Mouse (Mus musculus): ENCODE results near the gene Map2k2.
"Not testable (repeated sequence)": the region's sequence is repeated elsewhere in the genome, so short reads cannot be mapped to it uniquely, and the experiment has no call there.

Gene Map2k2

DNA sequence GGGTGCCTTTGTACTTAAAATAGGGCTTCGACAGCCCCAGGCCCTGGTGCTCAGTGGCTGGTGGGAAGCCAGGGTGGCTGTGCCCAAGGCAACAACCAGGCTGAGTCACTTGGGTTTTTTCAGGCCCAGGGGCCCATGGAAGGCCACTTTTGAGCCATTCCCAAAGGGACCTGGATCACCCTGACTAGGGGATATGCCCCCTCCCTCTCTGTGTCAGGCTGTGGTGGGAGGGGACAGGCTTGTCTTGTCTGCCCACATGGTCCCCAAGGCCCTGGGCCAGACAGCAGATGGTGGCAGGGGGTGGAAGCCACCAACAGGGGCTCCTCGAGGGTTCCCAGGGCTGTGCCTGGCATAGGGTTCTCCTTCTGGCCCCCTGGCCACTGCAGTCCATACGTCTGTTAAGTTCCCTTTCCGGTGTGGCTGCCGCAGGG lies 36.9 kb downstream of the Map2k2 start:
- DNase-seq (ENCODE audit: low spot score in 2 of 2), result no peak

DNA sequence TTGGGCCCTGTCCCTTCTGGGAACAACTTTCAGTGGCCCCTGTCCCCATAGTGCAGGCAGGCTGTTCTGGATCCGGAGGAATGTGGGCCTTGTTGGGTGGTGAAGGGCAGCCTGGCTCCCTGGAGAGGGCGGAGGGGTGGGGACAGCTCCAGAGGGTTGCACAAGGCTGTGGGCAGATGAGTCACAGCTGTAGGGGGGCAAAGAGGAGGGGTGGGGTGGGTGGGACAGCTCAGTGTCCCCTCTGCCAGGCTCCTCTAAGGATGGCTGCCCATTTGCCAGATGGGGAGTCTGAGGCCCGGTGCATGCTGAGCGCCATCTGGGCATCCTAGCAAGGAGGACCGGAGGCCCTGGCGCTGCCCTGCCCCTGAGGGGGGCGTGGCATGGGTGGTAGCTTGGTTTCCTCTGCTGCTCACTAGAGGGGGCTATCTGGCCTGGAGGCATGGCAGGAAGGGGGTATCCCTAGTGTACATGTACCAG lies 37.5 kb downstream of the Map2k2 start:
- DNase-seq (ENCODE audit: low spot score in 2 of 2), result no peak

DNA sequence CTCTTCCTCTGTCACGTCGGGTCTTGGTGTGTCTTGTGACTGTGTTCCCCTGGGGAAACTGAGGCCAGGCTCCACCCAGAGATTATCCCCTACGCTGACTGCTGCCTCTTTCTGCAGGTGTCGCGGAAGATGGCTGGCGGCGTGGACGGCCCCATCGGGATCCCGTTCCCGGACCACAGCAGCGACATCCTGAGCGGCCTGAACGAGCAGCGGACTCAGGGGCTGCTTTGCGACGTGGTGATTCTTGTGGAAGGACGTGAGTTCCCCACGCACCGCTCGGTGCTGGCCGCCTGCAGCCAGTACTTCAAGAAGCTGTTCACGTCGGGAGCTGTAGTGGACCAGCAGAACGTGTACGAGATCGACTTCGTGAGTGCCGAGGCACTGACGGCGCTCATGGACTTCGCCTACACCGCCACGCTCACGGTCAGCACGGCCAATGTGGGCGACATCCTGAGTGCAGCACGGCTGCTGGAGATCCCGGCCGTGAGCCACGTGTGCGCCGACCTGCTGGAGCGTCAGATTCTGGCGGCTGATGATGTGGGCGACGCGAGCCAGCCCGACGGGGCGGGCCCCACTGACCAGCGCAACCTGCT lies 38.2 kb downstream of the Map2k2 start:
- DNase-seq (ENCODE audit: low spot score in 2 of 2), result no peak

DNA sequence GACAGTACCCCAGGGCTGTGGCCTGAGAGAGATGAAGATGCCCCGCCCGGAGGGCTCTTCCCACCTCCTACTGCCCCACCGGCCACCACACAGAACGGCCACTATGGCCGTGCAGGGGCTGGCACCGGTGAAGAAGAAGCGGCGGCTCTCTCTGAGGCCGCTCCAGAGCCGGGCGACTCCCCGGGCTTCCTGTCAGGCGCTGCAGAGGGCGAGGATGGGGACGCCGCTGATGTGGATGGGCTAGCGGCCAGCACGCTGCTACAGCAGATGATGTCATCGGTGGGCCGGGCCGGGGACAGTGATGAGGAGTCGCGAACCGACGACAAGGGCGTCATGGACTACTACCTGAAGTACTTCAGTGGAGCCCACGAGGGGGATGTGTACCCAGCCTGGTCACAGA lies 39.0 kb downstream of the Map2k2 start:
- no peak for DNase-seq (ENCODE audit: low spot score in 2 of 2)

DNA sequence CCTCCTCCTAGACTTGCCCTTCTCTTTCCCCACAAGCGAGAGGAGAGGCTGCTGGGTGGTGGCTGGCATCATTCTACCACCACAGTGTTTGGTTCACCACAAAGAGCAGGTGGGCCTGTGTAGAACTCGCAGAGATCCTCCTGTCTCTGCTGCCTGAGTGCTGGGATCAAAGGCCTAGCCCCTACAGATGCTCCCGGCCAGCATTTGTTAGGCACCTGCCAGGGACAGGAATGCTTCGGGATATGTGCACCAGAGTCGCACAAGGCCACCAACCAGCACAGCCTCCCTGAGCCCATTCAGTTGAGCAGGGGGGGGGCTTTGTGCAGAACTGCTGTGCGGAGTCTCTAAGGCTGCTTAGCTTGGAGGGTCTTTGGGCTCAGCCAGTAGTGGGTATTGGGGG lies 39.6 kb downstream of the Map2k2 start:
- DNase-seq (ENCODE audit: low spot score in 2 of 2), result no peak

DNA sequence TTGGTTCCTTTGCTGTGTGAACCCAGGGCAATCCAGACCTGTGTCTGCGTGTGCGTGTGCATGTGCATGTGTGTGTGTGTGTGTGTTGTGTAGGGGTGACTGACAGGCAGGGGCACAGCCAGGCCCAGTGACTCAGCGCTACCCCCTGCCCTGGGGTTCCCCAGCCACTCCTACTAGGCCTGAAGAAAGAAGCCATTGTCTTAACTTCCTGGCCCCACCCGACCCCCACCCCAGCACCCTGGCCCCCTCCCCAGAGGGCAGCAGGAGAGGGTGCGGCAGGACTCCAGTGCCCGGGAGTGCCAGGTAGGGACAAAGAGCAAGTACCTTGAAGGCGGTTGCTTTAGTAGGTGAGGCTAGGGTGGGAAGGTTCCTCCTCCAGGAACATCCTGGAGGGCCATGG lies 40.1 kb downstream of the Map2k2 start:
- DNase-seq (ENCODE audit: low spot score in 2 of 2), result no peak

DNA sequence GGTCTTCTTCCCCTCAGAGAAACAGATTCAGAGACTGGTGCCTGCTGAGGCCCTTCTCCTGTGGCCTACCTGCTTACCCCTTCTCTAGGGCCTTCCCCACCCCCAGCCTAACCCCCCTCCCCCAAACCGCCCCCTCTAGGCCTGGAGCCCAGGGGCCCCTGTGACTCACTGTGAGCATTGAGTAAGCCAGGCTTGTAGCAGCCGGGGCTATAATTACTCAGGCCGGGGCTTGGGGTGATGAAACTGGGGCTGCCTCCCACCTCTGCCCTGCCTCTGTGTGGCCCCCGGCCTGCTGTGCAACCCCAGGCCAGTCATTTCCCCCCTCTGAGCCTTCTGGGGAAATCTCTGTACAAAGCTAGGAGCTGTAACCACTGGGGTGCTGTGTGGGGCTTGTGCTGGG lies 40.6 kb downstream of the Map2k2 start:
- DNase-seq (ENCODE audit: low spot score in 2 of 2), result no peak

DNA sequence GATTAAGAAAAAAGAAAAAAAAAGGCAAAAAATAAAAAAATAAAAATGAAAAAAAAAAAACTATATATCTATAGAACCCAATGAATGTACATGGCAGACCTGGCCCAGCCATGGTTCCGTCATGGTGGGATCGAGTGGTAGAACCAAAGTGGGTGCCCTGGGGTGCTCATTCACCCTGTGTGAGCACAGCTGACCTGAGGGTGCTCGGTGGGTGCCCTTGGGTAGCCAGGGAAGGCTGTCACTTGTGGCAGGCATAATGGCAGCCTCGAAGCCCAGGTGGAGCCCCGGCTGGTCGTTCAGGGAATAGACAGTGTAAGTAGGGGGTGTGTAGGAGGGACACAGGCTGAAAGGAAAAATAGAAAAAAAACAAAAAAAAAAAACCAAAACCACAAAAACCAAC lies 45.5 kb downstream of the Map2k2 start:
- DNase-seq (ENCODE audit: low spot score in 2 of 2), result no peak

DNA sequence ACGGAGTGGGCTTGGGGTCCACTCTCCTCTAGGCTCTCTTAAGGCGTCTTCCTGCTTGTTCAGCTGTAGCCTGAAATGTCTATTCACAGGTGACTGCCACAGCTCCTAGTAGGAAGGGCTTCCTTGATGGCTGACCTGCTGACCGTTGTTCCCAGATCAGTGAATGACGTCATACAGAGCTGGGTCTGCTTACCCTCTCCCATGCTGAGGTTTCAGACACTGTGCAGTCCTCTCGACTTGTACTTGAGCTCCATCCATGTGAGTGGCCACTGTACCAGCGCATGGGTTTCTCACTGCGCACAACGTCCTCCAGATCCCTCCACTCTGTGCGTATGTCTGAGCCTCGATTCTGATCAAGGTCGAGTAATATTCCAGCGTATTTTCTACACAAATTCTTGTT lies 46.9 kb downstream of the Map2k2 start:
- DNase-seq (ENCODE audit: low spot score in 2 of 2), result no peak

DNA sequence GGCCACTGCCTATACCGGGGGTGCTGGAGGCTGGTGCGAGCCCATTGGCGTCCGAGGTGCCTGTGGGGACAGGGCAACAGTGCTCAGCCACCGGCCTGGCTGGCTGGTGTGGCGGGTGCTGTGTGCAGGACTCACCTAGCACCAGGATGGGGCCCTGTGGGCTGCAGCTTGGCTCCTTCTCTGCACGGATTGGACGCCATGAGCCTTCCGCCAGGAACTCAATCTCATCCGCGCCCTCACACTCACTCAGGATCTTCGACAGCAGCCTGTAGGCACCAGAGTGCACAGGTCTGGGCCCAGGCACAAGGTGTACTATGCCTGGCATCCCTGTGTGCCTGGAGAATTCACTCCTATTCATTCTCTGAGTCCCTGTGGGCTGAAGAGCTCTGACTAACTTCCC lies 48.6 kb downstream of the Map2k2 start:
- no peak for DNase-seq (ENCODE audit: low spot score in 2 of 2)

DNA sequence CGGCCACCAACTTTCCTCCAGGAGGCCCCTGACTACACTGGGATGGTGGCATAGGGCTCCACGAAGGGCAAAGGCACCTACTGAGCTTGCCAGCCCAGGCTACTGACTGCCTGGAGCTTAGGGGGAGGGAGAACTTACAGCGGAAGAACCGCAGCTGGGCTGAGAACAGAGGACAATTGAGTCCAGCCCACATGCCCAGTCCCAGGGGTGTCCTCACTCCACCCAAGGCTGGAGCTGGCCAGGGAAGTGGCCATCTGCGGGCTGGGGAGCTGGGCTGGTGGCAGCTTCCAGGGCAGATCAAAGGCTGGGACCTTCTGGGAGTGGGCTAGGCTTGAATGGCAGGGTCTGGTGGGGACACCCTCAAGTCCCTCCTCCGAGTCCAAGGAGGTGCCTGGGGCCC lies 49.0 kb downstream of the Map2k2 start:
- no peak for DNase-seq (ENCODE audit: low spot score in 2 of 2)

DNA sequence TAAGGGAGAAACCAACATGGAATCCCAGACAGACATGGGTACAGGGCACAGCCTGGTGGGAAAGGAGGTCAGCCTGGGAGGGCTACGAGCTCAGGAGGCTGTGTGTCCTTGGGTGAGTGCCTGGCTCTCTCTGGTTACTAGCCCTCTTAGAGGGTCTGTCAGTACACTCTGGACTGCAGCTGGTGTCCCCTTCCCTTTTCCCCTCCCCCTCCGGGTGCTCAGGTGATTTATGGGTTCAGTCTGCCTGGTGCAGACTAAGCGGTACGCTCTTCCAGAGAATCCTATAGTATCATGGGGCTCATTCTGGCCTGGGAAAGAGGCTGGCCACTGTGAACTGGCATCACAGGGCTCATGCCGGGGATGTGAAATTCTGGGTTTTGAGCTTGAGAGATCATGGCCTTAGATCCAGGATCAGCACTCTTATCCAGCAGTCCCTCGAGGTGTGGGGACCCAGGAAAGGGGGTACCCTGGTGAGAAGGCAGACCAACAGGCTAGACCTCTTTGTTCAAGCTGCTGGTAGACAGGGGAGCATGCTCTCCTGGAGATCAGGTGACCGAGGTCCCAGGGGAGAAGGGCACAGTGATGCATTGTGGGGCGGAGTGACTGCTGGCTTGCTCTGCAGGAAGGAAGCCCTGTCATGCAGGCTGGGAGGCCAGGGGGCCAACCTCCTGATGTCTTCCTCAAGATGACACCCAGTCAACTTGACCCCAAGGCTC lies 56.0 kb downstream of the Map2k2 start:
- DNase-seq (ENCODE audit: low spot score in 2 of 2), result no peak

DNA sequence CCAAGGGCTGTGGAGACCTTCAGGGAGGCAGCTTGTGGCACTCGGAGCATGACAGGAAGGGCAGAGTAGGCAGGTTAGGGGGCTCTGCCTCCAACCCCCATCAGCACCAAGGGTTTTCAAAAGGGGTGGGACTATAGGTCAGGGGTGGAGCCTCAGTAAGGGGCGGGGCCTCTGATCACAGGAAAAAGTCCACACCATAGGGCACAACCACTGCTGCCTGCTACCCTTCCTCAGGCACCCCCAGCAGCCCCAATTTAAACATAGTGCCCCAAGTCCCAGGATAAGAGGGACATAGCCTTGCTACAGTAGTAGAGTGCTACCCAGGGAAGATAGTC lies 56.6 kb downstream of the Map2k2 start:
- DNase-seq (ENCODE audit: low spot score in 2 of 2), result no peak

DNA sequence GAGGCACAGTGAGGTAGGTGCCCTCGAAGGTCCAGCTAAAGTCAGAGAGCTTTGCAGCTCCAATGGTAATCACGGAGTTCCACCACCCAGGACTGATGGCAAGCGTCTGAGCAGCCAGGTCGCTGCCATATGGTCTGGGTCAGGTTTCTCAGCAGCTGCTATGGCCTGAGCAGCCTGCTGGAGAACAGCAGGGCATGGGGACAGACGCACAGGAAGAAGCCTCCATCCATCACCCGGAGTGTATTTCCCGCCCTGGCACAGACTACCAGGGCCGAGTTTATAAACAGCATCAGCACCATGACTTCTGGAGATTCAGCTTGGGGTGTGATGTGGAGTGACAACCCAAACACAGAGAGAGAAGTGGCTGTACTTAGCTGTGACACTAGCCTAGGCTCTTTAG lies 59.4 kb downstream of the Map2k2 start:
- no peak for DNase-seq (ENCODE audit: low spot score in 2 of 2)

DNA sequence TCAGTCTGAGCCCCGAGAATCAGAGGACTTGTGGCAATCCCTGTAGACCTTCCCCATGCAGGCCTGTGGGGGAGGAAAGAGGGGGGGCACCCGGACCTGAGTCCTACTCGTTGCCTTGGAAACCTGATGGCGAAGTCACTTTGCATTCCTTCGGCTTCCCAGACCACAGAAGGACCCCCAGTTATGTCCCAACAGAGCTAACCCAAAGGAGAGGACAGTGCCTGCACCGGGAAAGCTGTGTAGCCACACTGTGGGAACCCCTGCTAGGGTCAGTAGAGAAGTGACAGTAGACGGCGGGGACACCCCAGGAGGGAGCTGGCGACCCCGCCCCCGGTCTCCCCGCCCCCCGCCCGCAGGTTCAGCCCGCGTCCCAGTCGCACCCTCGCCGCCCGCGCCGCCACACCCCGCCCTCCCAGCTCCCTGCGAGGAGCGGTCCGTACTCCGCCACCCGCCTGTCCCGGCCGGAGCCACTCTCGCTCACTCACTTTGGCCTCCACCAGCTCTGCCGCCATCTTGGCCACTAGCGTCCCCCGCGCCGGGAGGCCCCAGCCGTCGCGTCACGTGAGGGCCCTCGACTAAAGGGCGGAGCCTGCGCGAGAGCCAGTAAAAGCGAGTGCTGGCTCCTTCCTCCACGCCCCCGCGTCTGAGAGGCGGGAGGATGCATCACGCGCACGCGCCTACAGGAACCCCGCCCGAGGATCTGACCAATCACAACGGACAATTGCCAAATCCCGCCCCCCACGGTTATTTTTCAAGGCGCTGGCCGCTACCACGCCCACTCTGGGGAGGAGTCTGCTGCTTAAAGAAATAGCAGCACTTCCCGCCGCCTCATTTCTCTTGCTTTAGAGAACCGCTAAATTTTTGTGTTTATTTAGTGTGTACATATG lies 61.7 kb downstream of the Map2k2 start, which contains the start of gene Pias4:
Pias4 (minus strand) TSS at position 724 of the 887 bp plus-strand sequence.
- DNase-seq (ENCODE audit: low spot score in 2 of 2), result peak; percentile 100

DNA sequence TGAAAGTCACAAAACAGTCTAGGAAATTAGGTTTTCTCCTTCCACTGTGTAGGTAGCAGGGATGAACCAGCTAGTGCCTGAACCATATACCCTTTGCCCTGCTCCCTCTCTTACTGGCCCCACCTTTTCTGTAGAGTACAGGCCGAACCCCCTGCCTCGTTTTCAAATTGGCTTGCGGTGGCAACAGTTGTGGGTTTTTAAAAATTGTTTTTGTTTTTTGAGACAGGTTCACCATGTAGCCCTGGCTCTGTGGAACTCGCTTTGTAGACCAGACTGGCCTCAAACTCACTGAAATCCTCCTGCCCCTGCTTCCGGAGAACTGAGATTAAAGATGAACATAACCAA lies 62.3 kb downstream of the Map2k2 start:
- DNase-seq (ENCODE audit: low spot score in 2 of 2), result peak in 1 of 2 experiments; percentile 52

DNA sequence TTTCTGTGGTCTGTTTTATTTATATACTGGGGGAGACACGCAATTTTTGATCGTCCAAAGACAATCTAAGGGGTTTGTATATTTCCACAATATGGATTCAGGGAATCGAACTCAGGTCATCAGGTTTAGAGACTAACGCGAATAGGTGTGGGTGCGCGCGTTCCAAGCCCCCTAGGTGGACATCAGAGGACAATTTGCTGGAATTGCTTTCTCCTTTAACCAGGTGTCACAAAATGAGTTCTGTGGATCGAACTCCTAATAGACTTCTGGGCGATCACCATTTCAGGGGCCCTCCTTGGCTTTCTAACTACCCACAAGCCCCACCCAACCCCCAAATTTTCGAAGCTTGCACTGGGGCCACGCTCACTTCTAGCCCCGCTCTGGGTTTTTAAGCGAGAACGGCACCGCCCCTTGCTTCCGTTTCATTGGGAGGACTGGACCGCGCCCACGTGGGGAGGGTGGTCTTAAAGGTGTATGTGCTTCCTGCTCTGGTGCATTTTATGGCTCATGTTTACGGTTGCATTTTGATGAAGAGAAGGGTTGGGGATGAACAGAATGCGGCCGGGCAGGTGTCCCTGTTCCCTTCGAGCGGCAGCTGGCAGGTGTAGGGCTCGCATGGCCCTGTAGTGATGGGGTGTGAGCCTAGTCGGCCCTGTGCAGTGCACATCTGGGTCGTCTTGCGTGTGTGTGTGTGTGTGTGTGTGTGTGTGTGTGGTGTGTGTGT lies 63.0 kb downstream of the Map2k2 start:
- peak; percentile 86 to 87 for DNase-seq (ENCODE audit: low spot score in 2 of 2)

DNA sequence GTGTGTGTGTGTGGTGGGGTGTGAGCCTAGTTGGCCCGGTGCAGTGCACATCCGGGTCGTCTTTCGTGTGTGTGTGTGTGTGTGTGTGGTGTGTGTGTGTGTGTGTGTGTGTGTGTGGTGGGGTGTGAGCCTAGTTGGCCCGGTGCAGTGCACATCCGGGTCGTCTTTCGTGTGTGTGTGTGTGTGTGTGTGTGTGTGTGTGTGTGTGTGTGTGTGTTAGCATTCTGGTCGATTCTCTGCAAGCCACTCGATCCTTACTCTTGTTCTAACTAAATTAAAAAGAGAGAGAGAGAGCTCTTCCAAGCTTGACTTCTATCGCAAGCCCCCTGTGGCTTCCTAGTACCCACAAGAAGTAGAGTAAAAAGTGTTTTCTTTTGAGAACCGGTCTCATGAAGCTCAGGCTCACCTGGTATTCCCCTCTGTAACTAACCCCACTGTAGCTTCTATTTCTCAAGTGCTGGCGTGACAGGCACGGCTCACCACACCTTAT lies 63.7 kb downstream of the Map2k2 start:
- peak; percentile 42 to 43 for DNase-seq (ENCODE audit: low spot score in 2 of 2)

DNA sequence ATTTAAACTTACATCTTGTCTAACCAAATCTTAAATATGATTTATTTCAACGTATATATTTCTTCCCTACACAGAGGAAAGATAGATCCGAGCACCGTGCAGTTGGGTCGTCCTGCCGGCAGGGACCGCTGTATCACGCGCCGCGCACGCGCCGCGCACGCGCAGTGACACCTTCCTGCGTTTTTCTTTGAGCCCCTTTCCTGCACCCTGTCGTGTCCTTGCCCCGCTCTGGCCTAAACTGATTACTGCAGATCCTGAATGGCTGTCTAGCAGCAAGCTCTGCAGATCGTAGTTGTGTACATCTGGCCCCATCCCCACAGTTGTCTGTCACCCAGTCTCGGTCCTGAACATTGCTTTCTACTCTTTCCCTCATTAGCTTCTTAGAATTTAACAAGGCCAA lies 67.4 kb downstream of the Map2k2 start:
- peak; percentile 73 to 87 for DNase-seq (ENCODE audit: low spot score in 2 of 2)

DNA sequence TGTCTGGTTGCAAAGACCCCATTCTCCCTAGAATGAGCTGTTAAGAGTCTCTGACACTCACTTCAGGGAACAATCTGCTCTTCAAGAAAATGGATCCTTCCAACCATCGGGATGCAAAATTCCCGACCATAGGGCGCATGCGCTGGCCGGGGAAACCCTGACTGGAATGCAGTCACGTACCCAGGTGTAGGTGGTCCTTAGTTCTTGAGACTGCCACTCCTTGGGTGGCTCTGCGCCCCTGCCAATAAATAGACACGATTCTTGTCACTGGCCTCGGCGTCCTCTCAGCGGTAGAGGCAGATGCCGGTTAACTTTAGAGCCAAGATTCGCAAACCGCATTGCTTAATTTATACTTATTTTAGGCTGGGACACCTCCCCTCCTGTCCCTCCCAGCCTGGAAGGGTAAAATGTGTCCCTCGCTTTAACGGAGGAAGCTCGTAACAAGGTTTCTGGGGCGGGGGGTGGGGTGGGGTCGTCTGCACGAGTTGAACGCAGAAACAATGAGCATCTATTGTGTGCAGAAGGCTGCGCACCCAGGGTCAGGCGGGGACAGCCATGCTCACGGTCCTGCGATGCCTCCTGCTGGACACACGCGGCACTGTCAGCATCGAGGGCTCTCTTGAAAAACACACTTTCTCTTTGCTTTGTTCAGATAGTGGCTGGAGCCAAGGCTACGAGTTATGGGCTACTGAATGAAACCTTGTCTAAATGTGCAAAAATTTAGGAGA lies 69.1 kb downstream of the Map2k2 start:
- DNase-seq (ENCODE audit: low spot score in 2 of 2), result peak; percentile 88 to 93

DNA sequence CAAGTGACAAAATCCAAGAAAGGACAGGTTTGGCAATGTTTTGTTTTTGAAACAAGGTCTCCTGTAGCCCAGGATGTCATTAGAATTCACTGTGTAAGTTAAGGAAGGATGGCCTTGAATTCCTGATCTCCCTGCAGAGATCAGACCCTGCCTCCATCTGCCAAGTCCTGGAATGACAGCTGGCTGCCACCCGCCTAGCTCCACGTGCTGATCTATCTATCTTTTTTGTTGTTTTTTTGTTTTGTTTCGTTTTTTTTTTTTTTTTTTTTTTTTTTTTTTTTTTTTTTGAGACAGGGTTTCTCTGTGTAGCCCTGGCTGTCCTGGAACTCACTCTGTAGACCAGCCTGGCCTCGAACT lies 69.6 kb downstream of the Map2k2 start:
- not testable (repeated sequence) for DNase-seq (ENCODE audit: low spot score in 2 of 2)
